Mouse (Mus musculus) lung, postnatal 0 days (tissue): ENCODE results near the gene Sult2a5. TPM values are rescaled to one million over a fixed set of nuclear protein-coding genes. Genes with fewer than 3 reads are reported as not detected.

ENCODE experiments used
- ATAC-seq: fragments of 200-750 bp; cut with Nextera tagmentation; 2 replicates; pipeline ENCODE4 v1.8.0; 2017; ENCODE audit warnings: moderate library complexity
- DNase-seq: peaks from one replicate; pipeline ENCODE4 v3.0.0-alpha.2; 2016; ENCODE audit warnings: low spot score
- H3K27ac ChIP-seq: fragments of 300-500 bp; sonication (generic); 2 replicates; pipeline ENCODE4 v1.5.1; 2014; ENCODE audit warnings: antibody characterized with exemption, mild to moderate bottlenecking, low read length, mixed read lengths
- H3K27me3 ChIP-seq: fragments of 300-500 bp; sonication (generic); replicated peaks from 2 replicates; pipeline ENCODE4 v1.6.1; 2014; ENCODE audit warnings: low read length, mixed read lengths; ENCODE audit not compliant: insufficient read depth
- H3K36me3 ChIP-seq: fragments of 300-500 bp; sonication (generic); 2 replicates; pipeline ENCODE4 v1.6.1; 2014; ENCODE audit warnings: low read length, mixed read lengths; ENCODE audit not compliant: insufficient read depth
- H3K4me1 ChIP-seq: fragments of 300-500 bp; sonication (generic); 2 replicates; pipeline ENCODE4 v1.6.1; 2014; ENCODE audit warnings: antibody characterized with exemption, low read depth, low read length, mixed read lengths; ENCODE audit not compliant: insufficient read depth
- H3K4me2 ChIP-seq: fragments of 300-500 bp; sonication (generic); replicated peaks from 2 replicates; pipeline ENCODE4 v1.6.1; 2014; ENCODE audit warnings: low read depth, mild to moderate bottlenecking, low read length, moderate library complexity, mixed read lengths
- H3K4me3 ChIP-seq: fragments of 300-500 bp; sonication (generic); 2 replicates; pipeline ENCODE4 v1.5.1; 2014; ENCODE audit warnings: low read depth, low read length
- H3K9ac ChIP-seq: fragments of 300-500 bp; sonication (generic); replicated peaks from 2 replicates; pipeline ENCODE4 v1.6.1; 2014; ENCODE audit warnings: low read depth, mild to moderate bottlenecking
- H3K9me3 ChIP-seq: fragments of 300-500 bp; sonication (generic); 2 replicates; pipeline ENCODE4 v1.6.1; 2016; ENCODE audit warnings: low read length, mixed read lengths
- CTCF ChIP-seq: IDR thresholded peaks from 2 replicates; pipeline ENCODE4 v1.5.1; 2016; ENCODE audit warnings: antibody characterized with exemption, mild to moderate bottlenecking
- EP300 ChIP-seq: IDR thresholded peaks from 2 replicates; pipeline ENCODE4 v1.6.1; 2016; ENCODE audit warnings: antibody characterized with exemption, mild to moderate bottlenecking, control low read depth
- polyA plus RNA-seq: library from polyadenylated mRNA; unstranded; fragments of >200 nt; fragmentation: Nextera tagmentation; extraction: Ambion mirVana; gene quantifications from 2 replicates; pipeline ENCODE4 v1.2.1, GENCODE M21; 2015

The Sult2a5 gene
- not detected in 2 replicates for polyA plus RNA-seq

GRCm38 (mm10) chr7:13623667-13624066, at the start of gene Sult2a5:
Gene Sult2a5, plus strand, starts transcription at chr7:13623967.
- no peaks in the 10 kb centered on the region for H3K27me3 ChIP-seq
- TF ChIP-seq EP300 (no peak), CTCF (no peak)

More at GRCm38 (mm10) chr7:13623667-13624066, at the start of gene Sult2a5:
- Histone ChIP-seq H3K4me1 (no peaks in the 10 kb centered on the region), H3K27ac (no peak within 1 kb of the TSS), H3K36me3 (no peaks in the 10 kb centered on the region), H3K9me3 (no peaks in the 10 kb centered on the region), H3K9ac (no peak within 1 kb of the TSS), H3K4me3 (no peak within 1 kb of the TSS), H3K4me2 (no peak within 1 kb of the TSS)
- DNase-seq: no peak
- no peak for ATAC-seq

Other genes with a start within 250 kb of the Sult2a5 start
- not detected in 2 replicates for gene Cabp5, start 225.8 kb upstream of the Sult2a5 start, polyA plus RNA-seq
- not detected in 2 replicates for gene Bsph1, start 173.1 kb upstream of the Sult2a5 start, polyA plus RNA-seq
- not detected in 2 replicates for gene Bsph2, start 52.9 kb upstream of the Sult2a5 start, polyA plus RNA-seq
- gene Sult2a2, start 109.5 kb downstream of the Sult2a5 start, polyA plus RNA-seq: not detected in 2 replicates
- not detected in 2 replicates for gene Sult2a1, start 213.4 kb downstream of the Sult2a5 start, polyA plus RNA-seq